Mouse (Mus musculus) left cerebral cortex, postnatal 25 days (tissue): ENCODE measurements at regions not wholly inside any gene's neighbourhood (a gene's known extent, or its start where the extent isn't known, plus 50 kb on each side); places are given as distances from the start of the nearest gene placed in this dataset.
A peak's percentile ranks its signal among the peaks of the same experiment; 100 is the strongest.
"Not testable (repeated sequence)": the region's sequence is repeated elsewhere in the genome, so short reads cannot be mapped to it uniquely, and the experiment has no call there.

Source experiments
- DNase-seq, 2 experiments: peaks; one replicate each; pipeline ENCODE4 v3.0.0; 2022; ENCODE audit warnings: low spot score in 2 of 2, mixed read lengths in 1 of 2
- intact Hi-C: fragments of 180-260 bp; cut with DNase I; formaldehyde crosslinking; loops from one replicate; pipeline ENCODE4 v1.15.1; 2025

GRCm38 (mm10) chr17:4509506-4509905 is 484.6 kb upstream of the Arid1b start:
- intact Hi-C loops = no loop called here
- DNase-seq = no peak

GRCm38 (mm10) chr17:4516141-4516540 is 478.0 kb upstream of the Arid1b start:
- intact Hi-C loops = loop anchor here (5.0 kb wide), 2 partner anchors 211 to 391 kb away; no protein-coding TSS in a partner anchor
- DNase-seq = peak; percentile 72 to 86

- intact Hi-C loops = loop anchor here (5.0 kb wide), 2 partner anchors 210 to 390 kb away; no protein-coding TSS in a partner anchor
- DNase-seq = peak; percentile 41 to 72
Observed at GRCm38 (mm10) chr17:4516846-4517245, 477.3 kb upstream of the Arid1b start.

- DNase-seq = no peak
- intact Hi-C loops = no loop called here
Observed at GRCm38 (mm10) chr17:4521031-4521430, 473.1 kb upstream of the Arid1b start.

- no peak for DNase-seq
- intact Hi-C loops = no loop called here
Observed at GRCm38 (mm10) chr17:4526466-4526865, 467.7 kb upstream of the Arid1b start.

GRCm38 (mm10) chr17:4532126-4532525 is 462.0 kb upstream of the Arid1b start:
- DNase-seq = no peak
- intact Hi-C loops = no loop called here

GRCm38 (mm10) chr17:4540435-4540834 is 453.7 kb upstream of the Arid1b start:
- intact Hi-C loops = no loop called here
- no peak for DNase-seq

GRCm38 (mm10) chr17:4541020-4541743 is 452.9 kb upstream of the Arid1b start:
- intact Hi-C loops = no loop called here
- peak in 1 of 2 experiments; percentile 6 for DNase-seq

- intact Hi-C loops = no loop called here
- DNase-seq = no peak
Observed at GRCm38 (mm10) chr17:4546579-4546978, 447.6 kb upstream of the Arid1b start.

- DNase-seq, intact Hi-C loops: not testable (repeated sequence)
Observed at GRCm38 (mm10) chr17:4553026-4553425, 441.1 kb upstream of the Arid1b start.

GRCm38 (mm10) chr17:4563641-4564040 is 430.5 kb upstream of the Arid1b start:
- DNase-seq = no peak
- intact Hi-C loops = no loop called here

GRCm38 (mm10) chr17:4576883-4577282 is 417.2 kb upstream of the Arid1b start:
- no peak for DNase-seq
- intact Hi-C loops = no loop called here

- intact Hi-C loops = no loop called here
- DNase-seq = no peak
Observed at GRCm38 (mm10) chr17:4581851-4582250, 412.3 kb upstream of the Arid1b start.

- DNase-seq = no peak
- intact Hi-C loops = no loop called here
Observed at GRCm38 (mm10) chr17:4610481-4610880, 383.7 kb upstream of the Arid1b start.

- intact Hi-C loops = no loop called here
- no peak for DNase-seq
Observed at GRCm38 (mm10) chr17:4610993-4611392, 383.1 kb upstream of the Arid1b start.

GRCm38 (mm10) chr17:4611711-4612110 is 382.4 kb upstream of the Arid1b start:
- intact Hi-C loops = no loop called here
- DNase-seq = no peak

- DNase-seq = no peak
- intact Hi-C loops = no loop called here
Observed at GRCm38 (mm10) chr17:4612136-4612535, 382.0 kb upstream of the Arid1b start.

- intact Hi-C loops = no loop called here
- peak in 1 of 2 experiments; percentile 21 for DNase-seq
Observed at GRCm38 (mm10) chr17:4612741-4613140, 381.4 kb upstream of the Arid1b start.

- DNase-seq = no peak
Observed at GRCm38 (mm10) chr17:4620361-4620760, 373.8 kb upstream of the Arid1b start.

GRCm38 (mm10) chr17:4626126-4626525 is 368.0 kb upstream of the Arid1b start:
- DNase-seq, intact Hi-C loops: not testable (repeated sequence)

More at GRCm38 (mm10) chr17:4620361-4620760, 373.8 kb upstream of the Arid1b start:
- intact Hi-C loops = no loop called here

GRCm38 (mm10) chr17:4627542-4627941 is 366.6 kb upstream of the Arid1b start:
- intact Hi-C loops = no loop called here

GRCm38 (mm10) chr17:4631122-4631521 is 363.0 kb upstream of the Arid1b start:
- no peak for DNase-seq
- intact Hi-C loops = no loop called here

More at GRCm38 (mm10) chr17:4627542-4627941, 366.6 kb upstream of the Arid1b start:
- DNase-seq = no peak
